Mouse (Mus musculus): Measurements from ENCODE around the gene Lhx8. TPM values are rescaled to one million over a fixed set of nuclear protein-coding genes. Genes with fewer than 3 reads are reported as not detected.

The Lhx8 gene
- total RNA-seq, 2 experiments from 2014 or later: not detected

DNA sequence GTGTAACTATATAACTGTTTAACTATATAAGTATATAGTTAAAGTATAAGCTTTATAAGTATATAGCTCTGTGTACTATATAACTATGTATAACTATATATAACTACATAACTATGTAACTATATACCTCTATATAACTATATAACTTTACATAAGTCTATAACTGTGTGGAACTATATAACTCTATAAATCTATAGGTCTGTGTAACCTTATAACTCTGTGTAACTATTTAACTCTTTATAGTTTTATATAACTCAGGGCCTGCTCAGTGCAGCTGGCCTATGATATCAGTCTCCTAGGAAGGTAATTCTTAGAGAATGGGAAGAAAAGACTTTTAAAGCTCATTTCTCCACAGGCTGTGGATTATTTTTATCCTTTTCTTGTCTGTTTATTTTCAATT, 73.1 kb downstream of the Lhx8 start:
- no peak for DNase-seq (ENCODE audit: low spot score in 2 of 2)

Data from layer of hippocampus, postnatal 10 days (tissue).